Mouse (Mus musculus) monocyte, adult 5-6 weeks (primary cell): ENCODE results near the gene Cox20. TPM values are rescaled to one million over a fixed set of nuclear protein-coding genes. Genes with fewer than 3 reads are reported as not detected.

ENCODE experiments used
- ATAC-seq: fragments of 153-309, 156-312 bp; replicated peaks from 2 replicates; pipeline ENCODE4 v1.8.0; 2017; ENCODE audit warnings: mild to moderate bottlenecking; ENCODE audit not compliant: low TSS enrichment, insufficient number of reproducible peaks, severe bottlenecking, poor library complexity, low FRiP score
- total RNA-seq: library from RNA; stranded (forward); fragments of 200-1000, 200-491, 200-594 nt; gene quantifications from 3 replicates; pipeline ENCODE4 v1.2.3, GENCODE M21; 2017

Cox20 gene
- total RNA-seq, 1 experiment from 2014 or later: 133 TPM

- ATAC-seq: 0 out of 2 replicates have a peak, but pooled peaks have one; percentile 10
Measured at GRCm38 (mm10) chr1:178319295-178320037, 536 bp downstream of the Cox20 start.

DNA sequence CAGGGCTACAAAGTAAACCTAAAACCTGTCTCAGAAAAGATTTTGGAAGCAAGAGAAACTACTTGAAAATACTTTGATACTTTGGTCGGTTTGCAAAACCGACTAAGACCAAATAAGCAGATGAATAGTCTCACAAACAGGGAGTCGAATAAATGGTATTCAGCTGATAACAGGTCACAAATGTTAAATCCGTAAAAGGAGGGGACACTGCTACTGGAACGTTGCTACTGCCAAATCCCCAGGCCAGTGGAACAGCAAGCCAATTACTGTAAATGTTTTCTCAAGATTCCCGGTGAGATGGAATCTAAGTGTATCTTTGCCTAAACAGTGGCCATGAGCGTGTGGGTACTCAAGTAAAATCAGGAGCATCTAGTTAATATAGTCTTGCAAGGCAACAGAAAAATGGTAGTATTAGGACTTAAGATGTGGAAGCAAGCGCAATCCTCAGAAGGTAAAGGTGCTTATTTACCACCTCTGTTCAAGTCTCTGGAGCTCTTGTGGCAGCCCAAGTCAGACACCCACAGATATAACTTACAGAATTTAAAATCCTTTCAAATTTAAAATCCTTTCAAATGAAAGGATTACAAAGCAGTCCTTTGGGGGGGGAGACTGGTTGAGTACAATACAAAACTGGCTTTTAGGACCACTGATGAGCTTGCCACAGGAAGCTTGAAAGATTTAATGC lies 1.2 kb downstream of the Cox20 start:
- no peak for ATAC-seq

DNA sequence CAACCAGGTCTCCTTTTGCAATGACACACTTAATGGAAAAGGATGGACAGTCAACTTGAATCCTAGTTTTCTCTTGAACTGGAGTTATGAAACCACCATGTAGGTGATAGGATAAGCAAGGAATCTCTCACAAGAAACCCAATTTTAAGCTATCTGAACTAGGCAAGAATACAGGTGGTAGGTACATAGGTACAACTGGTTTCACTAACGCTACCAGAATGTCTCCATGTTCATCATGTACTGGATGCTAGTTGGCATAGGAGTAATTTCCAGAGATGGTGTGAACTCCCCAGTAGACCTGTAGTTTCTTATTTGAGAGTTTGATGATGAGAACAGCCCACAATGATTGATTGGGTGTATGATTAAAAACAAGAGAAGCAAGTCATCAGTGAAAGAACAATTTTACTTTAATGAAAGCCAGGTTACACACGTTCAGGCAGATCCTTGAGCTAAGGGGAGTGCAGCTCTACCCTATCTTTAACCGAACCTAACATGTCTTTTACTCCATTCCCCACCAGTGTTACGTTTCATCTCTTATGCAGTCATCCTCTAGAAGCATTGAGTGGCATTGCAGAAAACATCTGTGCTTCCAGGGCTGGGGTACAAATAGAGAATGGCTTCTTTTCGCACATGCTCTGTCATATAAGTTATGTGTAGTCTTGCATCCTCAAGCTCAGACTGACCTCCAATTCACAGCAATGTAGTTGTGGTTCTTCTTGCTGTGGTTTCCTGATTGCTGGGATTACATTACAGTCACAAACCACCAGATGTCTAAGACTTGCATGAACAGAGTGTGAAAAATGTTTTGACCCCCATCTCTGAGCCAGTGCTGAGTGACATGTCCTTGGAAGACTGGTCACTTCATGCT lies 2.0 kb downstream of the Cox20 start:
- no peak for ATAC-seq

GRCm38 (mm10) chr1:178321730-178322357 lies 2.9 kb downstream of the Cox20 start:
- no peak for ATAC-seq

GRCm38 (mm10) chr1:178323235-178323634 lies 4.3 kb downstream of the Cox20 start:
- no peak for ATAC-seq

GRCm38 (mm10) chr1:178324568-178324967 lies 5.6 kb downstream of the Cox20 start:
- ATAC-seq: no peak

DNA sequence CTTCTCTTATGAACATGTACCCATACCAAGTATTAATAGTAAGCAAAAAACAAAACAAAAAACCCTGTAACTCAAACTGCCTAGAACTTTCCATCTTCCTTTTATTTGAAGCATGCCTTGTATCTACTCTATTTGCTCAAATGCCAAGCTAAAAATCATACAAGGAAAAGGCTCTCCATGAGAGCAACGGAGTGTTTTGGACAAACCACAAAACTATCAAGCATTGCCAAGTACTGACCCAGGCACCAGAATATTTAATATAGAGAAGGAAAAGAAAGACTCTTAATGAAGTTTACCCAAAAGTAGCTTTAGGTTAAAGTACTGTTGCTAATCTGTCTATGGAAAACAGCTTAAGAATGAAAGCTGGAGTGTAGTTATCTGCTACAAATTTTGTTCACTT lies 7.4 kb downstream of the Cox20 start:
- ATAC-seq: no peak

- ATAC-seq: no peak
Measured at GRCm38 (mm10) chr1:178326950-178327349, 8.0 kb downstream of the Cox20 start.

DNA sequence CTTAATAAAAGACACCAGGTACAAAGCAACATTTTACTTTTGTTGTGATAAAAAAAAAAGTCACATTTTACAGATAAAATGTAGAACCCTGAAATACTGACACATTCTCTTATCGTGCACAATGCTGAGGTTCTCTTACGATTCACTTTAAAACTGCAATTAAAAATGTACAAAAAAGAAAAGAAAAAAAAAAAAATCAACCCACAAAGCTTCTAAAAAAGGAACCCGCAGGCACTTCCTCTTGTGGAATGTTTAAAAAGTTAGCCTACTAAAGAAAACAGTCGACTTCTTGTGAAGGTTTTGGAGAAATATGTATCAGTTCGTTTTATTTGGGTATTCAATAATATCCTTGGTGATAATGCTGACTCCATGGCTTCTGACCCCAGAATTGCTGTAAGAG lies 10.1 kb downstream of the Cox20 start:
- ATAC-seq: no peak

DNA sequence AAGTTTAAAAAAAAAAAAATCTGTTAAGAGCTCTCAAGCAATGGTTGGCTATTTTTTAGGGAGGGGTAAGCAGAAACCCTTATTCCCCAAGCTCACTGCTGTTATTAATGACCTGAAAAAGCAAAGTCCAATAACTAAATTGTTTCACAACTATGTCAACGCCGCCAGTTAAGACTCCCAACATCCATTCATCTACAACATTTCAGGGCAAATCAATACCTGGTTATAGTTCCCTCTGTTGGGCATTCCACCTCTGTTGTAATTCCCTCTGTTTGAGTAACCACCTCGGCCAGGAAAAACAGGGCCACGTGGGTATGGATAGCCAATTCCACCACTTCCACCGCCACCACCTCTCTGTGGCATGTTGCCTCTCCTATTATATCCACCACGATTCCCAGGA lies 11.0 kb downstream of the Cox20 start:
- no peak for ATAC-seq

DNA sequence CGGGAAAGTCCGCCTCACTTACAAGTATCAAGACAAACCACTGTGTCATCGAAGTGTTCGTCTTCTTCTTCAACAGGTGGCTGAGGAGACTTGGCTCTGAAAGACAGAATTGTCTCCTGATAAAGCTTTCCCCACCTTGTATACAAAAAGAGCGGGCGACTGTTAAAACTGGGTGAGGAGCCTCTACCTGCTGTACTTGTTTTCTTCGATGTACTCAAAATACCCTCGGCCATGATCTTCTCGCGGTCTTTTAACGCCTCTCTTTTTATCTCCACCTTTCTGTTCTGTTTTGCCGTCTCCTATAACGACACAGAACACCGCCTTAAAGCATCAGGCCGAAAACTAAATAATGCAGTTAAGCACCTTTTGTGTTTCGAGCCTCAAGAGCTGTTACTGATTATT lies 16.9 kb downstream of the Cox20 start:
- ATAC-seq: no peak

DNA sequence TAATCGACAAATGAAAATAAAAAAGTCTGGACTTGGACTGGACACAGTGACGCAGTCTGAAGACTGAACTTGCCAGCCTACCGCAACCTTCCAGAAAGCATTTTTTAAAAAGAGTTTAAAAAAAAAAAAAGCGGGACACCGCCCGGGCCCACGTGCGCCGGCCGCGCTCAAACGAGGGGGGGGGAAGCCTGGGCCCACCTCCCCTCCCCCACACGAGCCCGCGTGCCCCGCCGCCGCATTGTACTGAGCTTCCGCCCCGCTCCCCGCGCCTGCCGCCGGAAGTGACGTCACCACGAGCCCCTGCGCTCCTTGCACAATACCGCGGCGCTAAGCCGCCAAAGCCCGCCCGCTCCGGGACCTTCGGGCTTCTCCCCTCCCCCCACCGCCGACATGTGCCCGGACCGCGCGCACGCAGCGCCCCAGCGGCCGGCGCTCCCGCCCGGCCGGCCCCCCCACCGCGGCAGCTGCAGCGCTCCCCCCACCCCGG lies 17.4 kb downstream of the Cox20 start:
- ATAC-seq: peak; percentile 59

DNA sequence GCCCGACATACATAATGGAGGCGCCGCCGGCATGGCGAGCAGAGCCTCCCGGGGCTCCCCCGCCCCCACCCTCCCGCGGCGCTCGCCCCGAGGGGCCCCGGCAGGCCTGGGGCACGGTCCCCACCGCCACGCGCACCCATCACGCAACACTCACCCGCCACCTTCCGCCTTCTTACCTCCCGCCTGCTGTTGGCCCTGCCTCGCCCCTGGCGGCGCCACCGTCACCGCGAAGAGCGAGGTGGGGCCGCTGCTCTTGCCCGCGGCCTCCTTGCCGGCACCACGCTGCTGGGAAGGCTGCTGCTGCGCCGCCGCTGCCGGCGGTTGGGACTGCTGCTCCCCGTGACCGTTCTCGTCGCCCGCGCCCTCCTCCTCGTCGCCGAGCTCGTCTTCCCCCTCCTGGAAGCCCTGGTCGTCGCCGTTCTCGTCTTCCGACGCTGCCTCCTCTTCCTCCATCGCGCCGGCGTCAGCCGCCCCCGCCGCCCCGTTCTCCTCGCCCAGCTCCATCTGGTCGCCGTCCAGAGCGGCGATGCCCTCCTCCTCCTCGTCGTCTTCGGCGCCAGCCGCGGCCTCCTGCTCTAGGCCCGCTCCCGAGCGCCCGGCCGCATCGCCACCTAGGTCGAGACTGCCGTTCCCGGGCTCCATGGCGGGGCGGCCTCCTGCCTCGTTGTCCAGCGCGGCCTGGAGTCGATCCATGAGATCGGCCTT lies 18.0 kb downstream of the Cox20 start:
- ATAC-seq: peak; percentile 33

DNA sequence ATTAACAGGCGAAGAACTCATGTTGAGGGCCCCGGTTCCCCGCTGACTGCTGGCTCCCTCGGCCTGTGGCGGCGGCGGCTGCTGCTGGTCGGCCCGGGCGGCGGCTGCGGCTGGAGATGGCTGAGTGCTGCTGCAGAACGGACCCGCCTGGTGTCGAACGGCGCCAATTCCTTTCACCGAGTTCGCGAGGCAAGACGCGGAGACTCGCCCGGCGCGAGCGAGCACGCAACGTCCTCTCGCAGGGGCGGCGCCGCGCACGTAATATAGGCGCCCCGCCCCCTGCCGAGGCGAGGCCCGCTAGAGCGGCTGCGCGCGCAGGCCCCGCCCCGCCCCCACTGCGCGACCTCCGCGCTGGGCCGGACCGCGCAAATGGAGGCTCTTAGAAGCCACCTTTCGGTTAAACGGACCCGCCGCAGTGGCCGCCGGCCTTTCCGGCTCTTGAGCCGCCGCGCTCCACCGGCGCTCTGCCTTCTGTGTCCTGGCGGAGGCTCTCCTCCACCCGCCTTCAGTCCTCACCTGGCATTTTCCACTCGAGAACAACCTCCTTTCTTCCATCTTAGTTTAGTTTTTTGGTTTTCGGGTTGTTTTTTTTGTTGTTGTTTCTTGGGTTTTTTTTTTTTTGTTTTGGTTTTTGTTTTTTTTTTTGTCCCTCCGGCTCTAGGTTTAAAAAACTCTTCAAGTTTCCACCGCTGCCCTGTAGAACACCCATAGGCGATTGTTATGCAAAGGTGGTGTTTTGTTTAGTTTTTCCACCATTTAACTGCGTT lies 18.8 kb downstream of the Cox20 start, which contains the start of gene Hnrnpu:
Hnrnpu (minus strand) TSS at position 247 of the 767 bp plus-strand sequence.
- peak; percentile 75 for ATAC-seq

GRCm38 (mm10) chr1:178338318-178338641 lies 19.4 kb downstream of the Cox20 start:
- 0 out of 2 replicates have a peak, but pooled peaks have one; percentile 9 for ATAC-seq

DNA sequence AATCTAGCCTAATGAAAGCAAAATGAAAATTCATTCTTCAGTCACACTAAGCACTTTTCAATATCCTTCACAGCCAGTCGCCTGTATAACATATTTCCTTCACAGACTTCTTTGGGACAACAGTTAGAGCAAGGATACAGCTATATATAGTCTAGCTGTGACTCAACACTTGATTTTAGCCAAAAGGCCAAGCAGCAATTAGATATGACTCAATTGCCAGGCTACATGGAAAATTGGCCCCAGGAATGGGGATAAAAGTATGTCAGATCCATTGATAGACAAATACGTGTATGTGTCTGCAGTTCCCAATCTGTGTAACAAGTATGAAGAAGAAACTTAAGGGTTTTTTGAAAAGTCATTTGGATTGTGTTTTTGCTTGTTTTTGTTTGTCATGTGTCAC lies 21.3 kb downstream of the Cox20 start:
- no peak for ATAC-seq

DNA sequence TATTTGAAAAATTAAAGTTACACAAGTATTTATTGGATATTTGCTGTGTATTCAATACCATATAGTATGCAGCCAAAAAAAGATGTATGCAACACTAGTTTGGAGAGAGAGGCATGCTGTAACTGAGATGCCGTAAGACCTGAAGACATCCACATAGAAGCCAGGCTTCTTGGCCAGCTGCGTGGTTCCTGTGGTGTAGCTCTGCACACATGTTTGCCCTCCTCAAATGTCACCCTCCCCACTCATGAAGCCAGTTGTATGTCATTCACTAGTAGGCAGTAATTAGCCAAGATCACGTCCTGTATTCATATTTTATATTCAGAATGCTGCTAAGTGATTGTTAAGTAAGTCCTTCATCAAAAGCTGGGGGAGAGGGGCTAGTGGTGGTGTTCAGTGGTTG lies 22.5 kb downstream of the Cox20 start:
- ATAC-seq: no peak

DNA sequence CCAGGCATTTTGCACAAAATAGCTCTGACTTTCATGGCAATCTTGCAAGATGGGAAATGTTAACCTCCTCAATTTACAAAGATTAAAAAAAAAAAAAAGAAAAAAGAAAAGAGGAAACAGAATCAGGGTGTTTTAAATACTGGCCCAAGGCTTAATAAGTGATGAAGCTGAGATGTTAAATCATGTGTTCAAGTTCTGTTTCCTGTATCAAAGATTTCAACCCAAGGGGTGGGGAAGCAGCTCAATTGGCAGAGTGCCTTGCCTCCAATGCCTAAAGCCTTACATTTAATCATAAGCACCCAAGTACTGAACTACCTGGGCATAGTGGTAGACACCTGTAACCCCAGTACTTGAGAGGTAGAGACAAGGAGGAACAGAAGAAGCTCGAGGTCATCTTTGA lies 23.1 kb downstream of the Cox20 start:
- no peak for ATAC-seq
